Mouse (Mus musculus) adrenal gland, postnatal 10 days (tissue): ENCODE data around the gene Ubtd1. TPM values are rescaled to one million over a fixed set of nuclear protein-coding genes. Genes with fewer than 3 reads are reported as not detected.

ENCODE experiments used
- DNase-seq: peaks from one replicate; pipeline ENCODE4 v3.0.0; 2021; ENCODE audit warnings: mixed read lengths
- total RNA-seq, 2 experiments: library from RNA; stranded (reverse); gene quantifications; 2 replicates each; pipeline ENCODE4 v1.2.3; 2021

Gene Ubtd1
- total RNA-seq, 2 experiments from 2014 or later, result 17.1 to 20.2 TPM

DNA sequence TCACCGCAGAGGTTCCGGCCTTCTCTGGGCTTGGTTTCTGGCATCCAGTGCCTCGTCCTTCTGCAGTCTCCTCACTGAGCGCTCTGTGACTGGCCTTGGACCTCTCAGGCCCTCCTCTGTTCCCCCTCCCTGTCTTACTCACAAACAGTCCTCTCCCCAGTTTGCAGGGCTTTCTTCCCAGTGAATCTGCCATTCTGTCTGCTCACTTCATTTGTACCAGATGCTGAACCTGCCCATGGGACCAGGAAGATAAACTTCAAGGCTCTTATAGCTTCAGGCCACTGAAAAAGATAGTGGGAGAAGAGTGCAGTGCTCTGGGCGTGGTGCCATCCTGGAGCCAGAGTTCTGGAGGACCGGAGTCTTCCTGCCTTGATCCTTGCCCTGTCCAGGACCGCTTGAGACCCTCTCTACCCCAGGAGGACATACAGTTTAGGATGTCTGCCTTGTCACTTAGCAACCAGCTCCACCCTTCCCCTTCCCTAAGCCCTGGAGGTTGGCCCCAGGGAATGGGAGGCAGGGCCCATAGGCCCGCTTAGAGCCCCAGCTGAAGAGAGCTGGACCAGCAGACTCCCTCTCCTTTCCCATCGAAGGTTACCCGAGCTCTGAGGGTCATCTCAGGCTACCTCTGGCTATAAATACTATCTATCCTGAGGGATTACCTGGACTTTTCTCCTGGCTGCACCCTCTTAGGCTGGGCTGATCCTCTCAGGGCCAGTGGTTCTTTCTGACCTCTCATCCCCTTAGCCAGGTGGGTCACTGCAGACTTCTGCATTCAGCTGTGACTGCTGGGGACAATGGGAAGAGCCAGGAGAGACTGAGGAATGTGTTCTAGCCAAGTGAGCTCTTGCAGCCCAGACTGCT, 40.3 kb downstream of the Ubtd1 start:
- DNase-seq, result peak; percentile 61

GRCm38 (mm10) chr19:42022542-42022848, 40.9 kb downstream of the Ubtd1 start:
- DNase-seq, result no peak

- peak; percentile 89 for DNase-seq
Measured at GRCm38 (mm10) chr19:42026158-42026557, 44.6 kb downstream of the Ubtd1 start.

- no peak for DNase-seq
Measured at GRCm38 (mm10) chr19:42031112-42031511, 49.5 kb downstream of the Ubtd1 start.

- no peak for DNase-seq
Measured at GRCm38 (mm10) chr19:42033611-42034010, 52.0 kb downstream of the Ubtd1 start.

DNA sequence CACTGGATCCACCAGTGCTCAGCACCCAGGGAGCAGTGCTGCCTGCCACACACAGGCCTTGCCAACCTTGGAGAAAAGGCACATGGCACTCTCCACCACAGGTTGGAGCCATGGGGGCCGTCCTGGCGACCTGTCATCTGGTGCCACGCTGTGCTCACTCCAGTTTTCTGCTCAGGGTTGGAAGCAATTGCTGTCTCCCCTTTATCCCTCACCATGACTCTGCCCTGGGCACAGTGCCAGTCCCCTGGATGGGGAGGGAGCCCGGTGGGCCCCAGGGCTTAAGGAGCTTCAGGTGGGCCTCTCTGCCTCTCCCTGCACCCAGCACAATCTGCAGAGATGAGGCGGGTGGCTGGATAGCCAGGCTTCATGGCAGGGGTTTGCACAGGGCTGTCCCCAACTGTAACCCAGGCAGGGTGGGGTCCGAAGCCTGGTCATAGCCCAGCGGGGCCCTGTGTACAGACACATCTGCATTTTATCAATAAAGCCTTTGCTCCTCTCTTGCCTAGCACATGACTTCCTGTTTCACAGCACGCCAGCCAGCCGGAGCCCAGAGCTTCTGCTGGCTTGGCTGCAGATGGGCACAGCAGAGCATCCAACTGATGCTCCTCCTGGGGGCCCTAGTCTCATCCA, 52.7 kb downstream of the Ubtd1 start:
- no peak for DNase-seq

DNA sequence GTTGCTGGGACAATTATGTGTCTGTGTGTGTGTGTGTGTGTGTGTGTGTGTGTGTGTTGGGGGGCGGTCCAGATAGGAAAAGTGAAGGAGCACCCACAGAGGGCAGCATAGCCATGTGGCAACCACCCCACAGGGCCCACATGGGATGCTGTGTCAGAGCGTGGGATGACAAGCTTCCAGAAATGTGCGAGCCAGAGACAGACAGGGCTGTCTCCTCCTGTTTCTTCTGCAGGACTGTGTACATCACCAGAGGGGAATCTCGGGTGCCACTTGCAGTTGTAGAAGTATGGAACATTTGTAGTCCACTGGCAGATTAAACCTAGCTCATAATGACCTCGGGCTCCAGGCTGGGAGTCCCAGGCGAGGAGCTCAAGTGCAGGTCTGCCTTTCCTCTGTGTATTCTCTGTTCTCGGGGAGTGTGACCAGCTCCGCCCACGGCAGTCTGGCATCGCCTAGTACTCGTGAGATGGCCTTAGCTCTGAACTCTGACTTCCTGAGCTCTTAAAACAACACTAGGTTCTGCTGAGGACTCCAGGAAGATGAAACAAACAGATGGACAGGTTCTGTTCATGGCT, 53.4 kb downstream of the Ubtd1 start:
- no peak for DNase-seq

- DNase-seq, result peak; percentile 91
Measured at GRCm38 (mm10) chr19:42035456-42036248, 54.1 kb downstream of the Ubtd1 start, which contains the start of gene Ankrd2. Gene Ankrd2, plus strand, starts transcription at chr19:42036000.

GRCm38 (mm10) chr19:42036357-42036756, 54.8 kb downstream of the Ubtd1 start:
- DNase-seq, result no peak

- DNase-seq, result no peak
Measured at GRCm38 (mm10) chr19:42037167-42037702, 55.7 kb downstream of the Ubtd1 start.

DNA sequence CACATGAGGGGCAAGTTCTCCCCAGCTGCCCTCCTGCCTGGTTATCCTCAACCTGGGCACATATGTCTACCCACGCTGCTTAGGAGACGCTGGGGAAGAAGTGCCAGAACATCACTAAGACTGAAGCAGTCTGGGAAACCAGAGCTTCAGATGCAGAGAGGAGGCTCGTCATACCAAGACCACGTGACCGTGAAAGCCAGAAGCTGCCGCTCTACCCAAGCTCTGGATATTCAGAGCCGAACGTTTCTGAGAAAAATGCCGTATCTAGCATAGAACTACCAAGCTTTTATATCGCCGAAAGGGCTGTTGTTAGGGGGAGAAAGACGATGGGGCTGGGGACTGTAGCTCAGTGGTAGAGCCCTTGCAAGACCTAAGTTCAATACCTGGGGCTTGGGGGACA, 56.7 kb downstream of the Ubtd1 start:
- no peak for DNase-seq

DNA sequence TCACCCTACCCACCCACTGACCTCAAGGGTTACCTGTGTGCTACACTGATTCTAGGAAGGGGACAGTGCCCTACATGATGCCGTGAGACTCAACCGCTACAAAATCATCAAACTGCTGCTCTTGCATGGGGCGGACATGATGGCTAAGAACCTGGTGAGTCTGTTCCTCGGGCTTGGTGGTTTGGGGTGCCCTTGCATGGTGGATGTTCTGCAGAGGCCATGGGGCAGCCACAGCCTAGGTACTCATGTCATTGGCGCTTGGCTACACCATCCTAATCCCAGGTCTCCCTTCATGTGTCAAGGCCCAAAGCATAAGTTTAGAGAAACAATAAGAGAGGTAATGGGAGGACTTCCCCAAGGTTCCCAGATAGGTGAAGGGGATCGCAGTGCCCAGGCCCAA, 62.4 kb downstream of the Ubtd1 start:
- DNase-seq, result no peak

GRCm38 (mm10) chr19:42045269-42046102, 63.9 kb downstream of the Ubtd1 start, which contains the start of gene Hoga1:
Gene Hoga1, plus strand, starts transcription at chr19:42045610.
- peak; percentile 84 for DNase-seq

DNA sequence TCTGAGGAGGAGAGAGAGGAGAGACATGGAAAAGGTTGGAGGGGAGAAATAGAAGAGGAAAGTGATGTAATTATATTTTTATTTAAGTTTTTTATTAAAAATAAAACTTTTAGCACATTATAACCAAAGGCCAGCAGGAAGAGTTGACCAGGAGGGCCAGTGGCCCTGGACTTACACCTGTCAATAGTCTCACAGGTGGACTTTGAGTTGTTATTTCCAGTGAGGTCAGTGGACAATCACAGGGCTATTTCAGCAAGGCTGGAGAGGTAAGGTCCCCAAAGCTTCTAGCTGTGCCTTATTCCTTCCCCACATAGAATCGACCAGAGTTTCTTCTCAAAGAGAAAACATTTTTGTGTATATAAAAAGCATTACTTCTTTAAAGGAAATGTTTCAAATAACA, 68.7 kb downstream of the Ubtd1 start:
- DNase-seq, result no peak

DNA sequence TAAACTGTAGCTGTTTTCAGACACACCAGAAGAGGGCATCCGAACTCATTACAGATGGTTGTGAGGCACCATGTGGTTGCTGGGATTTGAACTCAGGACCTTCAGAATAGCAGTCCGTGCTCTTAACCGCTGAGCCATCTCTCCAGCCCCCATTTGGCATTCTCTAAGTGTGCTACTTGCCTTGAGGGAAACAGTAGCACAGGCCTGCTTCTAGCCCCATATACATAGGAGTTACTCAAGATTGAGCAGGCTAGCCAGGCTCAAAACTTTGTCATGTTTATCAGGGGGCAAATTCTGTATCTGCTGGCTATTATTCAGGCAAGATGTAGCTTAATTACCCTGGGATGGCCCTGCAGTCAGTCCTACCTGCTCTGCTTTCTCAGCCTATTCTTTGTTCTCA, 69.8 kb downstream of the Ubtd1 start:
- DNase-seq, result no peak

GRCm38 (mm10) chr19:42051948-42052347, 70.4 kb downstream of the Ubtd1 start, which contains the start of gene 4933411K16Rik:
Gene 4933411K16Rik, plus strand, starts transcription at chr19:42052248.
- DNase-seq, result no peak

- DNase-seq, result peak; percentile 48
Measured at GRCm38 (mm10) chr19:42054255-42054654, 72.7 kb downstream of the Ubtd1 start.

DNA sequence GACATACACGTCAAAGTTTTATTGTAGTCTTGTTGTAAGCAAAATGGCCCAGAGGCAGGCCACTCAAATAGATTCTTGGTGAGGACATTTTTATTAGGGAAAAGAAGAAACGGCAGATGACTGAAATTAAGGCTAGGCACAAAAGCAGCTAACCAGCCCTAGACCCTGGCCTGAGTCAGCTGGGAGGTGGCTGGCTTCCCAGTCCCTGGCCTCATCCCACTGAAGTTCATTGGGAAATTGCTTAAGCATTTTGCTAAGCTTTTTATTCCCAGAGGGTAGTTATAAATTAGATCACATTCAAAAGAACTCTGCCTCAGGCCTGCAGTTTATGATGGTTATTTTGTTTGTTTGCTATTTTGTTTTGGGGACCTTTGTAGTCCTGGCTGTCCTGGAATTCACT, 74.3 kb downstream of the Ubtd1 start:
- peak; percentile 73 for DNase-seq

GRCm38 (mm10) chr19:42056719-42057409, 75.3 kb downstream of the Ubtd1 start:
- no peak for DNase-seq

GRCm38 (mm10) chr19:42058426-42058825, 76.9 kb downstream of the Ubtd1 start:
- DNase-seq, result no peak

- no peak for DNase-seq
Measured at GRCm38 (mm10) chr19:42061443-42061842, 79.9 kb downstream of the Ubtd1 start.
